Mouse (Mus musculus) stomach, postnatal 0 days (tissue): ENCODE data around the gene Gm49396.

ENCODE experiments used
- CTCF ChIP-seq: IDR thresholded peaks from 2 replicates; pipeline ENCODE4 v1.5.1; 2016; ENCODE audit warnings: antibody characterized with exemption, low read depth, mild to moderate bottlenecking, moderate library complexity
- EP300 ChIP-seq: optimal IDR thresholded peaks from 2 replicates; pipeline ENCODE3; 2016; ENCODE audit warnings: antibody characterized with exemption

- no peak for TF ChIP-seq CTCF
- no peak for TF ChIP-seq EP300
These were observed 523 bp upstream of the Gm49396 start for GRCm38 (mm10) chr7:30562526-30563116.
